8 mouse cellular contexts compared by ENCODE assay signal in genomic region chr11:22981984-22982757, GRCm38 (mm10). TPM values are rescaled to one million over a fixed set of nuclear protein-coding genes. Genes with fewer than 3 reads are reported as not detected.
DNase-seq lines count a peak whose midpoint lies in the region; ATAC-seq lines count a peak whose summit lies in the region.

TSS of gene Gm28048 (minus strand) at chr11:22982090.
TSS of gene Commd1 (minus strand) at chr11:22982382.

- WGBS in hindbrain, embryonic 13.5 days, result 3% methylated on average over 42 of the region's 42 CpGs

- H3K4me3 ChIP-seq in hindbrain, embryonic 13.5 days, result peak within 1 kb of the TSS; percentile 64

- peaks cover 10% of the 10 kb centered on the region for H3K36me3 ChIP-seq in hindbrain, embryonic 13.5 days

- H3K9ac ChIP-seq in hindbrain, embryonic 13.5 days, result peak within 1 kb of the TSS; percentile 82

- peak within 1 kb of the TSS; percentile 94 for H3K27ac ChIP-seq in hindbrain, embryonic 13.5 days

- peak; percentile 97 for DNase-seq in NIH3T3 (ENCODE audit: low read depth)
- peak; percentile 99 for DNase-seq in cerebellum, postnatal 10 days
- peak; percentile 88 to 94 for DNase-seq in frontal cortex, postnatal 10 days (ENCODE audit: low spot score in 2 of 2)
- DNase-seq in layer of hippocampus, postnatal 36 days, result peak; percentile 96
- peak; percentile 97 for DNase-seq in lung, postnatal 36 days
- peak; percentile 97 for DNase-seq in retina, postnatal 1 day
- DNase-seq in urinary bladder, adult 18-20 months (ENCODE audit: low spot score in 2 of 2), result peak; percentile 92 to 97

- no peaks in the 10 kb centered on the region for H3K27me3 ChIP-seq in hindbrain, embryonic 13.5 days

- no peaks in the 10 kb centered on the region for H3K9me3 ChIP-seq in hindbrain, embryonic 13.5 days

- H3K4me1 ChIP-seq in hindbrain, embryonic 13.5 days (replicated peaks), result peaks cover 39% of the 10 kb centered on the region

- peak within 1 kb of the TSS; percentile 86 for H3K4me2 ChIP-seq in hindbrain, embryonic 13.5 days

- peak; percentile 93 for ATAC-seq in hindbrain, embryonic 13.5 days (ENCODE audit: low FRiP score)

RNA-seq across cellular contexts. Expression of gene Gm28048, which starts in this region (rescaled TPM):
- polyA plus RNA-seq in hindbrain, embryonic 13.5 days (2015; fragmentation: Nextera tagmentation; extraction: Ambion mirVana), result 4.8 and 6.1 TPM in 2 replicates
- total RNA-seq in layer of hippocampus, postnatal 36 days (2021), result 10 to 100 TPM in 1 of 2 experiments, 1 to 10 TPM in 1; 9.2 to 11.3 TPM

RNA-seq across cellular contexts. Expression of gene Commd1, which starts in this region (rescaled TPM):
- polyA plus RNA-seq in hindbrain, embryonic 13.5 days (2015; fragmentation: Nextera tagmentation; extraction: Ambion mirVana), result 287 and 301 TPM in 2 replicates
- 10 to 100 TPM; 52.6 to 64.1 TPM for total RNA-seq in layer of hippocampus, postnatal 36 days (2021)

Comparison
In these comparisons a context has a peak if more than half of its experiments do, and no peak if none do; other contexts are left out.
1. Peak in every context shown above with its lines: DNase-seq, ATAC-seq, H3K4me3 ChIP-seq and H3K27ac ChIP-seq.